Mouse (Mus musculus) heart, embryonic 15.5 days (tissue): ENCODE data around the gene Carhsp1. TPM values are rescaled to one million over a fixed set of nuclear protein-coding genes. Genes with fewer than 3 reads are reported as not detected.
A peak's percentile ranks its signal among the peaks of the same experiment; 100 is the strongest.

Experiments
- ATAC-seq: fragments of 200-750 bp; cut with Nextera tagmentation; replicated peaks from 2 replicates; pipeline ENCODE4 v1.8.0; 2017; ENCODE audit warnings: low read depth, moderate TSS enrichment; ENCODE audit not compliant: insufficient number of reproducible peaks, insufficient read depth, low FRiP score
- H3K27ac ChIP-seq: fragments of 300-500 bp; sonication (generic); 2 replicates; pipeline ENCODE4 v1.5.1; 2015; ENCODE audit warnings: mild to moderate bottlenecking, inconsistent platforms
- H3K27me3 ChIP-seq: fragments of 300-500 bp; sonication (generic); 2 replicates; pipeline ENCODE4 v1.6.1; 2015; ENCODE audit warnings: inconsistent platforms
- H3K36me3 ChIP-seq: fragments of 300-500 bp; sonication (generic); 2 replicates; pipeline ENCODE4 v1.6.1; 2015; ENCODE audit warnings: mild to moderate bottlenecking, inconsistent platforms
- H3K4me1 ChIP-seq: fragments of 300-500 bp; sonication (generic); replicated peaks from 2 replicates; pipeline ENCODE4 v1.6.1; 2015; ENCODE audit warnings: inconsistent platforms
- H3K4me2 ChIP-seq: fragments of 300-500 bp; sonication (generic); 2 replicates; pipeline ENCODE4 v1.6.1; 2015; ENCODE audit warnings: inconsistent platforms, mild to moderate bottlenecking, moderate library complexity
- H3K4me3 ChIP-seq: fragments of 300-500 bp; sonication (generic); 2 replicates; pipeline ENCODE4 v1.5.1; 2015; ENCODE audit warnings: mild to moderate bottlenecking, inconsistent platforms
- H3K9ac ChIP-seq: fragments of 300-500 bp; sonication (generic); 2 replicates; pipeline ENCODE4 v1.6.1; 2015; ENCODE audit warnings: mild to moderate bottlenecking, inconsistent platforms
- H3K9me3 ChIP-seq: fragments of 300-500 bp; sonication (generic); replicated peaks from 2 replicates; pipeline ENCODE4 v1.6.1; 2016; ENCODE audit warnings: inconsistent platforms
- WGBS: fragments of 180-500 bp; shearing (Covaris S2); methylation state at CpG from one replicate; pipeline ENCODE4 v1.1.7; 2015; ENCODE audit warnings: mixed read lengths; 5-methylcytosine and 5-hydroxymethylcytosine counted together
- polyA plus RNA-seq: library from polyadenylated mRNA; unstranded; fragments of >200 nt; fragmentation: Nextera tagmentation; extraction: Ambion mirVana; gene quantifications from 2 replicates; pipeline ENCODE4 v1.2.1, GENCODE M21; 2015

Carhsp1 gene
- 71.1 and 82.7 TPM in 2 replicates for polyA plus RNA-seq

DNA sequence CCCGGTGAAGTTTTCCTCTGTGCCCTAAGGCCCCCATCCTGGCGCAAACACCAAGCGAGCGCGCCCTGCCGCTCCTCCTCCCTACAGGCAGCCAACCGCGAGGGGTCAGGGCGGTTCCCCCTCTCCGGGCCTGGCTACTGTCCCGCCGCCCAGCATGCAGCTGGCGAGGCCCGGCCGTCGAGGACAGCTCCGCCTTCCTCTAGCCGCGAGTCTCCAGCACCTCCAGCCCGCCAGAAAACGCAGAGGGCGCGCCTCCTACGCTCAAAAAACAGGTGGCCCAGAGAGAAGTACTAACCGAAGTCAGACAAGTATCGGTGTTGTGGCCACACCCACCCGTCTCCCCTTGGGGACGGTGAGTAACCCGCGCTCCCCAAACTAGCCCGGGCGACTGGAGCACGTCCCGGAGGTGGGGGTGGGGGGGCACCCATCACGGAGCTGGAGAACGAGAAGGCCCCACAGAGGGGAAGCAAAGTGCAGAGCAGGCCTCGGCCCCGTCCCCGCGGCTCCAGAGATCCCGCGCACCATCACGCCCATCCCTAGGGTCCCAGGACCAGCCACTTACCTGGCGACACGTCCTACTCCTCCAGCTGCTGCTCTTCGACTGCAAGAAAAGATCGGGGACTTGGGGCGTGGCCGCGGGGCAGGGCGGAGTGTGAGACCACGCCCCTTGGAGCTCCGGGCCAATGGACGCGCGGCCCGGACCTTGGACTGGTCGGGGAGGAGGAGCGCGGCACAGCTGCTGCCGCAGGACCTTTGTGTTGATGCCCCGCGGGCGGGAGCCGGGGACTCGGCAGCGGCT, at the start of gene Carhsp1:
Gene Carhsp1, minus strand, starts transcription at position 605 of the 799 bp plus-strand sequence.
- H3K4me1 ChIP-seq: peaks cover 48% of the 10 kb centered on the region
- peak within 1 kb of the TSS; percentile 82 for H3K4me3 ChIP-seq

DNA sequence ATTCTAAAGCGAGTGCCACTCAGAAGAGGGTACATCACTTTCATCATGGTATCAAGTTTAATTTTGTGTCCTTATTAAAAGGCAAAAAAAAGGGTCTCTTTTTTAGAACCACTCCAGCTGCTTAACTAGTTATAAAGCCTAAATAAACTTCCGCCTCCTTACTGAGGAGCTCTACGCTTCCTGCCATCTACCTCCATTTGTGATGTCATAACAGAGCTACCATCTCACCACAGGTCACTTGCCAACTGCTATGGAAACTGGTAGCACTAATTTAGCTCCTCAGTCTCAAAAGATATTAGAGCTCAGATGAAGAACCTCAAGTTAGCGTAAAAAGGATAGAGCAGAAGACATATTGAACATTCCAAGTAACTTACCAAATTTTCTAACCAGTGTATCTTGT, 48.5 kb upstream of the Carhsp1 start:
- ATAC-seq: no peak
- H3K27ac ChIP-seq: no peak overlapping the region
- peaks cover 10% of the 10 kb centered on the region; the same call in 1 of the 2 replicates for H3K36me3 ChIP-seq
- H3K4me2 ChIP-seq: no peak overlapping the region
- no peaks in the 10 kb centered on the region for H3K9me3 ChIP-seq
- WGBS: 93% methylated on average over 4 of the region's 4 CpGs
- H3K4me1 ChIP-seq: peaks cover 13% of the 10 kb centered on the region
- no peak overlapping the region for H3K4me3 ChIP-seq
- H3K27me3 ChIP-seq: no peaks in the 10 kb centered on the region
- no peak overlapping the region for H3K9ac ChIP-seq

More for the DNA sequence above, at the start of gene Carhsp1:
- Histone ChIP-seq H3K27me3 (peaks cover 4% of the 10 kb centered on the region; the same call in 1 of the 2 replicates), H3K36me3 (no peaks in the 10 kb centered on the region), H3K27ac (peak within 1 kb of the TSS; percentile 88), H3K9ac (peak within 1 kb of the TSS; percentile 76), H3K4me2 (peak within 1 kb of the TSS; percentile 93), H3K9me3 (no peaks in the 10 kb centered on the region)
- ATAC-seq: peak; percentile 93
- under 1% methylated on average over 67 of the region's 67 CpGs for WGBS

DNA sequence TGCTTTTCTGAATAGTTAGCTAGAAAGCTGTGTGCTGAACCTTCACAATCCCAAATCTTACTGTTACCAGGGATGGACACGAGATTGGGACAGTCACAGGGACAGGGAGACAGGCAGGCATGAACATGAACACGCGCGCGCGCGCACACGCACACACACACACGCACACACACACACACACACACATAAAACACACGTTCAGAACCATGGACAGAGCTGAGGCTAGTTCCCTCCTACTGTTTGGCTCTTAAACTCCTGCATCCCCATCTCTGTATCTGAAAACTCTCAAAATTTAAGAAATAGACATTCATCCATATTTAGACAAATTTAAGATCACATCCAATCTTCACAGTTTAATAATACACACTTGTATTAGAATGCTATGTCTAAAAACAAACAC, 45.8 kb upstream of the Carhsp1 start:
- WGBS: 89% methylated on average over 10 of the region's 10 CpGs
- Histone ChIP-seq H3K9ac (no peak overlapping the region), H3K9me3 (no peaks in the 10 kb centered on the region), H3K4me1 (peaks cover 21% of the 10 kb centered on the region), H3K4me3 (no peak overlapping the region), H3K4me2 (no peak overlapping the region), H3K27me3 (no peaks in the 10 kb centered on the region), H3K27ac (no peak overlapping the region), H3K36me3 (peaks cover 28% of the 10 kb centered on the region)
- ATAC-seq: no peak

DNA sequence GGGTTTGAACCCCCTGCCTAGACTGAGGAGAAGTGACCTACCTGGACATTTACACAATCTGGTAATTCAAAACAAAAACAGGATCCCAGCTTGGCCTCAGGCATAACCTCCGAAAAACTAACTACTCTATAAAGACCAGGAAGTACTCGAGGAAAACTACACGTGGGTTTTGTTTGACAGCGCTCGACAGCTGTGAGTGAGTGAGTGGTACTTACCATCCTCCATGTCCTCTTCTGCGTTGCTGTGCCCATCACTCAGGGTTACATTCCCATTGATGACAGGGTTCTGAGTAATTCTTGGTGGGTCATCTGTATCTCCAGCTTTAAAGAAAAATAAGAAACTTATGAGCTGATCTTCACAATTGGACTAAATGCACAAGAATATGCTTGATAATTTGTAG, 44.3 kb upstream of the Carhsp1 start:
- Histone ChIP-seq H3K9me3 (no peaks in the 10 kb centered on the region), H3K9ac (no peak overlapping the region), H3K4me1 (peaks cover 22% of the 10 kb centered on the region), H3K36me3 (peaks cover 42% of the 10 kb centered on the region), H3K27me3 (no peaks in the 10 kb centered on the region), H3K4me2 (no peak overlapping the region), H3K4me3 (no peak overlapping the region), H3K27ac (no peak overlapping the region)
- WGBS: 63% methylated on average over 6 of the region's 6 CpGs
- no peak for ATAC-seq

DNA sequence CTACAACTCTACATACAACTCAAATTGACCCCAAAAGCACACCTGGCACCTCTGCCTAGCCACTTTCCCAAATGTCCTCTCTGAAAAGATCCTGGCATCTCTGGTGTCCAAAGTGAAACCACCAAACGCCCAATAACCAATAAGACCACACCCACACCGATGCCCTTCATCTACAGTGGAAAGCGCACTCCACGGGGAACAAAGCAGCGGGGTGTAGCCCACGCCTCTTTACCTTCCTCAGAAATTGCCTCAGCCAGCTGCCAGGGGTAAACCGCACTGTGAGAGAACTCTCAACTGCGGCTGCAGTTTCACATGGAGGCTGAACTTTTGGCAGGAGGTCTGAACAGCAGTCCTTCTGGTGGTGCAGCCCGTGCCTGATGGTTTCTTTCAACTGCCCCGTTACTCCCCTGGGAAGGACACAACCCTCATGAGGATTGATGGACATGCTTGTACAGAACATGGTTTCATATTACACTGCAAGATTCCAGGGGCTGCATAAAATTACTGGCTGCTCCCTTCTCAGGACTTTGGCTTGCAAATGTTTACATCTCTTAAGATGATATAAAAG, 43.6 kb upstream of the Carhsp1 start:
- WGBS: 72% methylated on average over 10 of the region's 10 CpGs
- Histone ChIP-seq H3K36me3 (peaks cover 49% of the 10 kb centered on the region), H3K27me3 (no peaks in the 10 kb centered on the region), H3K9me3 (no peaks in the 10 kb centered on the region), H3K4me1 (peaks cover 22% of the 10 kb centered on the region), H3K4me3 (no peak overlapping the region), H3K27ac (no peak overlapping the region), H3K4me2 (no peak overlapping the region), H3K9ac (no peak overlapping the region)
- ATAC-seq: no peak

DNA sequence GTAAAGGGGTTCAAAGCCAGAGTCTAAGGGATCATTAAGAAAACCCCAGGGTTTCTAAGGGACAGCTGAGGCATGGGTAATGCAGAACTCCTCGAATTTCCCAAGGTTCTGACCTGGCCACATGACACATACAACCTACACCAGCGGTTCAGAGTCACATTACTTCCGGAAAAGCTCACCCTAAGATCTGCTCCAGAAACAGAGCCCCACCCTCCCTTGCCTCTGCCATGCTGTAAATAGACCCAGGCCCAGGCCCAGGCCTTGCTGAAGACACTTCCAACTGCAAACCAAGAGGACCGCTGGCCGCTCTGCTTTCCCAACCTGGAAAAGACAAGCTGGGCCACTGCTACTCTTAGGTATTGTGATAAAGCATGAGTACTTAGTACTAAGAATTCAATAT, 42.9 kb upstream of the Carhsp1 start:
- peaks cover 20% of the 10 kb centered on the region for H3K4me1 ChIP-seq
- H3K27ac ChIP-seq: no peak overlapping the region
- 86% methylated on average over 5 of the region's 5 CpGs for WGBS
- H3K27me3 ChIP-seq: no peaks in the 10 kb centered on the region
- no peak overlapping the region for H3K9ac ChIP-seq
- no peak for ATAC-seq
- H3K4me3 ChIP-seq: no peak overlapping the region
- H3K9me3 ChIP-seq: no peaks in the 10 kb centered on the region
- H3K36me3 ChIP-seq: peaks cover 56% of the 10 kb centered on the region
- H3K4me2 ChIP-seq: no peak overlapping the region

DNA sequence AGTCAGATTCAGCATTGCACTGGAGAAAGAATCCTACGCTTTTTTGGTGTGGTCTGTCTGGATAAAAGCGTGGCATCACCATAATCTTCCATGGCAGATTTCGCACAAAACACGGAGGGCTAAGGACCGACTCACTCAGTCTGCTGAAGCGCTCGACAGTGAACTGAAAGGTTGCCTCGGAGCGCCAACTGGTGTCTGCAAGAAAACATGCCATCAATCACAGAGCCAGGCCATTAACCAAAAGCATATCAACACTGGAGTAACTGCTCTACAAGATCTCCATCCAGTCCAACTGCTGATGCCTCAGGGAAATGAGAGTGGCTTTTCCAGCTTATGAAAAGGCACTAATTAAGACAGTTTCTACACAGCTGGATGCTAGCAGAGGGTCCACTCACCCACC, 40.0 kb upstream of the Carhsp1 start:
- Histone ChIP-seq H3K4me2 (no peak overlapping the region), H3K9me3 (no peaks in the 10 kb centered on the region), H3K27ac (no peak overlapping the region), H3K9ac (no peak overlapping the region), H3K36me3 (peaks cover 82% of the 10 kb centered on the region), H3K4me1 (peaks cover 20% of the 10 kb centered on the region), H3K4me3 (no peak overlapping the region), H3K27me3 (no peaks in the 10 kb centered on the region)
- no peak for ATAC-seq
- 80% methylated on average over 9 of the region's 9 CpGs for WGBS

DNA sequence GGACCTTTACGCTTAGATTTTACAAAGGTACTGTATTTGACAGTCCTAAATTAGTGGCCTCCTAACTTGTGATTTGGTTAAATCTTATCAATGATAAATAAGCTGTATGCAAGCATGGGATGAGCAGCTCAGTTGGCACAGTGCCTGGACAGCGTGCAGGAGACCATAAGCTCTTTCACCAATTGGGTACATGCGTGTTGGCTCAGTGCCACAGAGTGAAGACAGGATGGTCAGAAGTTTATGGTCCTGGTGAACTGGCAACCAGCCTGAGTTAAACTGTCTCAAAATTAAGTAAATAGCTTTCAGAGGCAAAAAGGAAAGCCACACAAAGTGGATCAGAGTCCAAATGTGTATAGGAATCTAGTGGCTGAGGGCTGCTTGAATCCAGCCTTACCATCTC, 28.6 kb upstream of the Carhsp1 start:
- ATAC-seq: no peak
- no peaks in the 10 kb centered on the region for H3K9me3 ChIP-seq
- no peak overlapping the region for H3K27ac ChIP-seq
- H3K4me1 ChIP-seq: no peaks in the 10 kb centered on the region
- no peaks in the 10 kb centered on the region for H3K27me3 ChIP-seq
- no peak overlapping the region for H3K4me2 ChIP-seq
- 82% methylated on average over 3 of the region's 3 CpGs for WGBS
- peaks cover 91% of the 10 kb centered on the region for H3K36me3 ChIP-seq
- no peak overlapping the region for H3K9ac ChIP-seq
- no peak overlapping the region for H3K4me3 ChIP-seq

DNA sequence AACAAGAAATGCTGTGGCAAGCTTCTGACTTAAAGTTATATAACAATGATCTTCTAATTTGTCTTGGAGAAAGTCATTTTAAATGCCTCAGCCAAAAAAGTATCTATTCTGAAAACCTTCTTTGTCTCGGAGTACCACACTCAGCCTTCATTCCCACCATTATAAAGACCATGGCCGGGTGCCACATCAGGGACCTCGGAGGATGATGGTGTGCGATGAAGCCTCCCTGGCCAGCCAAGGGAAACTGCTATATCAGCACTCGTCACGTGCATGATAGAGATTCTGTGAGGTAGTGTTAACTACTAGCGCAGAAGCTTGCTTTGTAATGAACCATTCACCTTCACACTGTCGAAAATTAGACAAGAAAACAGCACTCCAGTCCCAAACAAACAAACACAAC, 27.6 kb upstream of the Carhsp1 start:
- Histone ChIP-seq H3K4me1 (no peaks in the 10 kb centered on the region), H3K9me3 (no peaks in the 10 kb centered on the region), H3K36me3 (peaks cover 92% of the 10 kb centered on the region), H3K9ac (no peak overlapping the region), H3K27me3 (no peaks in the 10 kb centered on the region), H3K4me3 (no peak overlapping the region), H3K4me2 (no peak overlapping the region), H3K27ac (no peak overlapping the region)
- no peak for ATAC-seq
- WGBS: 81% methylated on average over 8 of the region's 8 CpGs

DNA sequence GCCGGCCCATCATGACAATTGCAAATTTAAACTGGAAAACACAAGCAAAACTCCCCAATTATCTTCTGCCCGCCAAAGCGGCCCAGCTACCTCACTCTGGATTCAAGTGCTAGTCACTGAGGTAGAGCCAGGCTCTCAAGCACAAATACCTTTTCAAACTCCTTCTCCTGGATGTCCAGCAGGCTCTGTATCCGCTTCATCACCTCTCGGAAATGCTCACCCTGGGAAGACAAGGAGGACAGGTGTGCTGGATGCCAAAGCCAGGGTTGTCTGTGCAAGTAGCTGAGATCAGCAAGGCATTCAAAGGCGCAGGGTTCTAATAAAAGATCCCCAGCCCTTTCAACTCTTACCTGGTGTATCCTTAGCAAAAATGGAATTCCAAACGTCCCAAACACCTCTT, 19.3 kb upstream of the Carhsp1 start:
- no peak for ATAC-seq
- 91% methylated on average over 7 of the region's 7 CpGs for WGBS
- Histone ChIP-seq H3K4me3 (no peak overlapping the region), H3K27ac (no peak overlapping the region), H3K36me3 (peaks cover 70% of the 10 kb centered on the region), H3K4me2 (no peak overlapping the region), H3K27me3 (no peaks in the 10 kb centered on the region), H3K9me3 (no peaks in the 10 kb centered on the region), H3K9ac (no peak overlapping the region), H3K4me1 (peaks cover 12% of the 10 kb centered on the region)

DNA sequence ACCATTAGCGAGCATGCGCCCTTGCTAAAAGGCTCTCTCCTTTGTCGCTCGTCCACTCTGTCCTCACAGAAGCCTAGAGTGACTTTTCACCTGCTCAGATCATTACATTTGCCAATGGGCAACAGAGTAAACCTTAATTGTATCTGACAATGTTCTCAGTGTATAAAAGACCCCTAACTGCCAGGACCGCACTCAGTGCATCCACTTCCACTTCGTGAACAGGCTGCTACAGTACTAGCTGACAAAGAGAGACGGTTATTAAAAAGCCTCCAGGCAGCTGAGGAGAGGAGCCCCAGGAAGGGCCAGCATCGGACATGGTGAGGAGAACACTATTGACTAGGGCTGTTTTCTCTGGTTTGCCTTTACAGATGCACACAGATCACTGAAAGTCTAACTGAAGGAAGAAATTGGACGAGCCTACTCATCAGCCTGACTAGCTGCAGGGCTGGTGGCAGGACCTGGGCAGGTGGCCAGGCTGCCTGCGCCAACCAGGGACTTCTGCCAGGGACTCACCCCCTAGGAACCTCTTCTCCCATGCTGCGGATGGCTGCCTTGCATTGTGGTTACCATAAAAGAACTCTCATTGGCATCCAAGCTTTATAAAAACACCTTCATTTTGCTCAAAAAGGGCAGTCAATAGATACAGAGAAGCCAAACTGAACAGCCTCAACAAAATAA, 18.2 kb upstream of the Carhsp1 start:
- Histone ChIP-seq H3K4me1 (peaks cover 12% of the 10 kb centered on the region), H3K9me3 (no peaks in the 10 kb centered on the region), H3K36me3 (peaks cover 61% of the 10 kb centered on the region), H3K27me3 (no peaks in the 10 kb centered on the region), H3K27ac (no peak overlapping the region), H3K4me2 (no peak overlapping the region), H3K9ac (no peak overlapping the region), H3K4me3 (no peak overlapping the region)
- WGBS: 84% methylated on average over 11 of the region's 11 CpGs
- no peak for ATAC-seq
